Mouse (Mus musculus): ENCODE measurements around the gene Hs6st2. TPM values are rescaled to one million over a fixed set of nuclear protein-coding genes. Genes with fewer than 3 reads are reported as not detected.

Hs6st2 gene
- polyA plus RNA-seq, 1 experiment from 2014 or later, result 12.4 TPM

GRCm38 (mm10) chrX:51431706-51432105 lies 249.9 kb downstream of the Hs6st2 start:
- Histone ChIP-seq H3K4me2 (replicated peaks) (no peak overlapping the region), H3K27me3 (replicated peaks) (no peaks in the 10 kb centered on the region), H3K27ac (no peak overlapping the region), H3K4me1 (no peaks in the 10 kb centered on the region), H3K9ac (no peak overlapping the region), H3K9me3 (no peaks in the 10 kb centered on the region), H3K4me3 (no peak overlapping the region), H3K36me3 (no peaks in the 10 kb centered on the region)
- WGBS, result 68% methylated on average over 3 of the region's 3 CpGs
- no peak for ATAC-seq (ENCODE audit: low FRiP score, low read depth)

- Histone ChIP-seq H3K4me1 (no peaks in the 10 kb centered on the region), H3K9ac (no peak overlapping the region), H3K27ac (no peak overlapping the region), H3K36me3 (no peaks in the 10 kb centered on the region), H3K4me3 (no peak overlapping the region), H3K27me3 (replicated peaks) (no peaks in the 10 kb centered on the region), H3K9me3 (no peaks in the 10 kb centered on the region), H3K4me2 (replicated peaks) (no peak overlapping the region)
- ATAC-seq (ENCODE audit: low FRiP score, low read depth), result no peak
- WGBS, result 79% methylated on average over 5 of the region's 5 CpGs
These were observed 256.6 kb downstream of the Hs6st2 start for GRCm38 (mm10) chrX:51425031-51425430.

- H3K4me2 ChIP-seq (replicated peaks), result no peak overlapping the region
- H3K9me3 ChIP-seq, result no peaks in the 10 kb centered on the region
- WGBS, result 67% methylated on average over 2 of the region's 2 CpGs
- H3K4me3 ChIP-seq, result no peak overlapping the region
- no peak overlapping the region for H3K9ac ChIP-seq
- ATAC-seq (ENCODE audit: low FRiP score, low read depth), result no peak
- no peaks in the 10 kb centered on the region for H3K4me1 ChIP-seq
- no peak overlapping the region for H3K27ac ChIP-seq
- no peaks in the 10 kb centered on the region for H3K36me3 ChIP-seq
- no peaks in the 10 kb centered on the region for H3K27me3 ChIP-seq (replicated peaks)
These were observed 271.4 kb downstream of the Hs6st2 start for GRCm38 (mm10) chrX:51410289-51410688.

- no peak overlapping the region for H3K27ac ChIP-seq
- no peaks in the 10 kb centered on the region for H3K27me3 ChIP-seq (replicated peaks)
- no peak overlapping the region for H3K4me2 ChIP-seq (replicated peaks)
- no peak overlapping the region for H3K4me3 ChIP-seq
- no peaks in the 10 kb centered on the region for H3K9me3 ChIP-seq
- H3K4me1 ChIP-seq, result no peaks in the 10 kb centered on the region
- H3K36me3 ChIP-seq, result no peaks in the 10 kb centered on the region
- no peak for ATAC-seq (ENCODE audit: low FRiP score, low read depth)
- H3K9ac ChIP-seq, result no peak overlapping the region
These were observed 284.2 kb downstream of the Hs6st2 start for GRCm38 (mm10) chrX:51397457-51397856.

GRCm38 (mm10) chrX:51374670-51375069 lies 307.0 kb downstream of the Hs6st2 start:
- no peak overlapping the region for H3K4me3 ChIP-seq
- no peaks in the 10 kb centered on the region for H3K9me3 ChIP-seq
- no peaks in the 10 kb centered on the region for H3K4me1 ChIP-seq
- H3K9ac ChIP-seq, result no peak overlapping the region
- WGBS, result 25% methylated on average over 5 of the region's 5 CpGs
- H3K27me3 ChIP-seq (replicated peaks), result no peaks in the 10 kb centered on the region
- H3K27ac ChIP-seq, result no peak overlapping the region
- ATAC-seq (ENCODE audit: low FRiP score, low read depth), result no peak
- no peaks in the 10 kb centered on the region for H3K36me3 ChIP-seq
- no peak overlapping the region for H3K4me2 ChIP-seq (replicated peaks)

GRCm38 (mm10) chrX:51372477-51373239 lies 309.0 kb downstream of the Hs6st2 start:
- H3K36me3 ChIP-seq, result no peaks in the 10 kb centered on the region
- H3K4me3 ChIP-seq, result no peak overlapping the region
- H3K9me3 ChIP-seq, result no peaks in the 10 kb centered on the region
- H3K4me1 ChIP-seq, result no peaks in the 10 kb centered on the region
- H3K27ac ChIP-seq, result no peak overlapping the region
- 40% methylated on average over 5 of the region's 5 CpGs for WGBS
- H3K4me2 ChIP-seq (replicated peaks), result no peak overlapping the region
- H3K9ac ChIP-seq, result no peak overlapping the region
- no peaks in the 10 kb centered on the region for H3K27me3 ChIP-seq (replicated peaks)
- no peak for ATAC-seq (ENCODE audit: low FRiP score, low read depth)

GRCm38 (mm10) chrX:51349682-51350081 lies 332.0 kb downstream of the Hs6st2 start:
- H3K9me3 ChIP-seq, result no peaks in the 10 kb centered on the region
- H3K27me3 ChIP-seq (replicated peaks), result no peaks in the 10 kb centered on the region
- ATAC-seq (ENCODE audit: low FRiP score, low read depth), result no peak
- no peak overlapping the region for H3K4me3 ChIP-seq
- WGBS, result 81% methylated on average over 1 of the region's 1 CpGs
- H3K4me1 ChIP-seq, result no peaks in the 10 kb centered on the region
- no peak overlapping the region for H3K27ac ChIP-seq
- H3K9ac ChIP-seq, result no peak overlapping the region
- no peak overlapping the region for H3K4me2 ChIP-seq (replicated peaks)
- H3K36me3 ChIP-seq, result no peaks in the 10 kb centered on the region

- Histone ChIP-seq H3K4me2 (replicated peaks) (no peak overlapping the region), H3K27me3 (replicated peaks) (no peaks in the 10 kb centered on the region), H3K9ac (no peak overlapping the region), H3K4me1 (no peaks in the 10 kb centered on the region), H3K9me3 (no peaks in the 10 kb centered on the region), H3K4me3 (no peak overlapping the region), H3K36me3 (no peaks in the 10 kb centered on the region), H3K27ac (no peak overlapping the region)
- ATAC-seq (ENCODE audit: low FRiP score, low read depth), result no peak
- WGBS, result 70% methylated on average over 3 of the region's 3 CpGs
These were observed 338.1 kb downstream of the Hs6st2 start for GRCm38 (mm10) chrX:51343595-51343994.

Other genes with a start within 250 kb of the Hs6st2 start
- gene Usp26, start 119.4 kb upstream of the Hs6st2 start, polyA plus RNA-seq (2016; fragmentation: Nextera tagmentation; extraction: Ambion mirVana), result not detected in 2 replicates